Mouse (Mus musculus): ENCODE measurements around the gene Dab2ip. TPM values are rescaled to one million over a fixed set of nuclear protein-coding genes. Genes with fewer than 3 reads are reported as not detected.

Gene Dab2ip
- polyA plus RNA-seq, 1 experiment from 2014 or later: 55.6 TPM

DNA sequence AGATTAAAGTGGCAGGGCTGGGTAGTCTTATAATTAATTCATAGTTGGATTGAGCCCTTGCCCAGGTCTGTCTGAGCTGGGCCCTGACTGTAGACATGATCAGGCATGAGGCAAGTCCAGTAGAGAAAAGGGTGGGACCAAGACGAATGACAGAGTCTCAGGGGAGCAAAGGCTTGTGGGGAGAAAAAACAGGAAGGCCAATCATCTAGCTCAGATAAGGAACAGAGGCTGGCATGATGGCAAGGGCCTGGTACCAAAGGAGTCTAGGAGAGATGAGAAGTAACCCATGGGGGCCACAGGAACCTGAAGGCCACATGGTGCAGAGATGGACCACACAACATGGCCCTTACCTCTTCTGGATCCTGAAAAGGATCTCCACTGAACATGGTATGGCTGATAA lies 158.1 kb downstream of the Dab2ip start:
- no peak overlapping the region for H3K27ac ChIP-seq (ENCODE audit: poor library complexity, severe bottlenecking)

GRCm38 (mm10) chr2:35718003-35718500 lies 160.0 kb downstream of the Dab2ip start:
- Histone ChIP-seq H3K27ac (ENCODE audit: poor library complexity, severe bottlenecking) (no peak overlapping the region), H3K4me1 (replicated peaks) (peaks cover 35% of the 10 kb centered on the region), H3K4me3 (no peak overlapping the region), H3K36me3 (peaks cover 92% of the 10 kb centered on the region), H3K4me2 (no peak overlapping the region), H3K27me3 (replicated peaks) (no peaks in the 10 kb centered on the region), H3K9ac (no peak overlapping the region), H3K9me3 (replicated peaks) (no peaks in the 10 kb centered on the region)
- 73% methylated on average over 5 of the region's 5 CpGs for WGBS
- ATAC-seq (ENCODE audit: insufficient number of reproducible peaks, low FRiP score): no peak

More for the DNA sequence above, 158.1 kb downstream of the Dab2ip start:
- no peak for ATAC-seq (ENCODE audit: insufficient number of reproducible peaks, low FRiP score)
- Histone ChIP-seq H3K36me3 (peaks cover 92% of the 10 kb centered on the region), H3K27me3 (replicated peaks) (no peaks in the 10 kb centered on the region), H3K9me3 (replicated peaks) (no peaks in the 10 kb centered on the region), H3K4me3 (no peak overlapping the region), H3K9ac (no peak overlapping the region), H3K4me1 (replicated peaks) (peaks cover 53% of the 10 kb centered on the region), H3K4me2 (no peak overlapping the region)
- whole genome bisulfite sequencing: 54% methylated on average over 1 of the region's 1 CpGs

GRCm38 (mm10) chr2:35718662-35719061 lies 160.6 kb downstream of the Dab2ip start:
- no peak for ATAC-seq (ENCODE audit: insufficient number of reproducible peaks, low FRiP score)
- 78% methylated on average over 9 of the region's 9 CpGs for WGBS
- H3K27ac ChIP-seq (ENCODE audit: poor library complexity, severe bottlenecking): no peak overlapping the region

GRCm38 (mm10) chr2:35719230-35720005 lies 161.4 kb downstream of the Dab2ip start:
- no peak overlapping the region for H3K9ac ChIP-seq
- no peak for ATAC-seq (ENCODE audit: insufficient number of reproducible peaks, low FRiP score)
- H3K36me3 ChIP-seq: peaks cover 88% of the 10 kb centered on the region
- no peaks in the 10 kb centered on the region for H3K27me3 ChIP-seq (replicated peaks)
- peaks cover 21% of the 10 kb centered on the region for H3K4me1 ChIP-seq (replicated peaks)
- no peaks in the 10 kb centered on the region for H3K9me3 ChIP-seq (replicated peaks)
- no peak overlapping the region for H3K4me3 ChIP-seq
- no peak overlapping the region for H3K27ac ChIP-seq (ENCODE audit: poor library complexity, severe bottlenecking)
- 83% methylated on average over 12 of the region's 12 CpGs for WGBS
- no peak overlapping the region for H3K4me2 ChIP-seq

More at GRCm38 (mm10) chr2:35718662-35719061, 160.6 kb downstream of the Dab2ip start:
- Histone ChIP-seq H3K9me3 (replicated peaks) (no peaks in the 10 kb centered on the region), H3K27me3 (replicated peaks) (no peaks in the 10 kb centered on the region), H3K9ac (no peak overlapping the region), H3K4me1 (replicated peaks) (peaks cover 29% of the 10 kb centered on the region), H3K36me3 (peaks cover 92% of the 10 kb centered on the region), H3K4me3 (no peak overlapping the region), H3K4me2 (no peak overlapping the region)

DNA sequence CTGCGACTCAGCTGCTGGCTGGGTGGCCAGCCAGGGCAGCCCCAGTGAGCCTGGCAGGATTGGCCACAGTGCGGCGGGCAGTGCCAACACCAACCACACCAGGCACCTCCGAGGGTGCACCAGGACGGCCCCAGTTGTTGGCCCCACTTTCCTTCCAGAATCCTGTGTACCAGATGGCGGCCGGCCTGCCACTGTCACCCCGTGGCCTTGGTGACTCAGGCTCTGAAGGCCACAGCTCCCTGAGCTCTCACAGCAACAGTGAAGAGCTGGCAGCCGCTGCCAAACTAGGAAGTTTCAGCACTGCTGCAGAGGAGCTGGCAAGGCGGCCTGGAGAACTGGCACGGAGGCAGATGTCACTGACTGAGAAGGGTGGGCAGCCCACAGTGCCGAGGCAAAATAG lies 162.0 kb downstream of the Dab2ip start:
- Histone ChIP-seq H3K4me3 (no peak overlapping the region), H3K36me3 (peaks cover 93% of the 10 kb centered on the region), H3K4me2 (no peak overlapping the region), H3K9me3 (replicated peaks) (no peaks in the 10 kb centered on the region), H3K4me1 (replicated peaks) (peaks cover 14% of the 10 kb centered on the region), H3K27me3 (replicated peaks) (no peaks in the 10 kb centered on the region), H3K27ac (ENCODE audit: poor library complexity, severe bottlenecking) (no peak overlapping the region), H3K9ac (no peak overlapping the region)
- no peak for ATAC-seq (ENCODE audit: insufficient number of reproducible peaks, low FRiP score)
- WGBS: 93% methylated on average over 12 of the region's 12 CpGs

GRCm38 (mm10) chr2:35720550-35720949 lies 162.5 kb downstream of the Dab2ip start:
- 89% methylated on average over 13 of the region's 13 CpGs for WGBS
- peaks cover 94% of the 10 kb centered on the region for H3K36me3 ChIP-seq
- H3K27ac ChIP-seq (ENCODE audit: poor library complexity, severe bottlenecking): no peak overlapping the region
- no peaks in the 10 kb centered on the region for H3K9me3 ChIP-seq (replicated peaks)
- H3K9ac ChIP-seq: no peak overlapping the region
- peaks cover 10% of the 10 kb centered on the region for H3K4me1 ChIP-seq (replicated peaks)
- no peaks in the 10 kb centered on the region for H3K27me3 ChIP-seq (replicated peaks)
- no peak for ATAC-seq (ENCODE audit: insufficient number of reproducible peaks, low FRiP score)
- no peak overlapping the region for H3K4me2 ChIP-seq
- H3K4me3 ChIP-seq: no peak overlapping the region

DNA sequence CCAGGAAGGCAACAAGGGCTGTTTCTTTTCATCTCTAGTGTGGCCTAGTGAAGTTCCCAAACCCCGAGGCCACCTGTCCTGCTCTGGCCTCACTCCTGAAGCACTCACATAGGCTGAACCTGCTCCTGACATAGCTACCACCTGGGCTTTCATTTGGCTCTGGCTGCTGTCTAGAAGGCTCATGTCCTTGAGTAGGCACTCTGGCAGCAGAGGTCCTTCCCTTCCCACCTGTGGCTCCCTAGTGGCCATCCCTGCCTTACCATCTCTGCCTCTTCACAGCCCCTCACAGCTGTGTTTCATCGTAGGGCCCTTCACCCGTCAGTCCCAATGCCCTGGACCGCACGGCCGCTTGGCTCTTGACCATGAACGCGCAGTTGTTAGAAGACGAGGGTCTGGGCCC lies 162.9 kb downstream of the Dab2ip start:
- Histone ChIP-seq H3K9me3 (replicated peaks) (no peaks in the 10 kb centered on the region), H3K27me3 (replicated peaks) (no peaks in the 10 kb centered on the region), H3K9ac (no peak overlapping the region), H3K4me1 (replicated peaks) (peaks cover 6% of the 10 kb centered on the region; the same call in 1 of the 2 replicates), H3K4me2 (no peak overlapping the region), H3K36me3 (peaks cover 94% of the 10 kb centered on the region), H3K4me3 (no peak overlapping the region), H3K27ac (ENCODE audit: poor library complexity, severe bottlenecking) (no peak overlapping the region)
- WGBS: 90% methylated on average over 9 of the region's 9 CpGs
- no peak for ATAC-seq (ENCODE audit: insufficient number of reproducible peaks, low FRiP score)

DNA sequence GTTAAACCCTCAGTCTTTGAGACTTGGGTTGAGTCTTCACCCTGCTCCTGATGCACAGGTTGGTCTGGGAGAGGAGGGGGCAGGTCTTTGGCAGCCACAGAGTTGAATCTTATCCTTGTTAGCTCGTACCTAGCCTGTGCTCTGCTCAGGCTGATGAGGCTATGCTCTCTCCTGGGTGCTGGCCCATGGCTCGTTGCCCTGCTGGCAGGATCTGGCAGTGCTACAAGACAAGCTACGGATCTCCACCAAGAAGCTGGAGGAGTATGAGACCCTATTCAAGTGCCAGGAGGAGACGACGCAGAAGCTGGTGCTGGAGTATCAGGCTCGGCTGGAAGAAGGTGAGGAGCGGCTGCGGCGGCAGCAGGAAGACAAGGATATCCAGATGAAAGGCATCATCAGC lies 164.8 kb downstream of the Dab2ip start:
- 84% methylated on average over 9 of the region's 9 CpGs for WGBS
- Histone ChIP-seq H3K9ac (no peak overlapping the region), H3K9me3 (replicated peaks) (no peaks in the 10 kb centered on the region), H3K27ac (ENCODE audit: poor library complexity, severe bottlenecking) (no peak overlapping the region), H3K36me3 (peaks cover 94% of the 10 kb centered on the region), H3K4me3 (no peak overlapping the region), H3K27me3 (replicated peaks) (no peaks in the 10 kb centered on the region), H3K4me1 (replicated peaks) (peaks cover 3% of the 10 kb centered on the region; the same call in 1 of the 2 replicates), H3K4me2 (no peak overlapping the region)
- no peak for ATAC-seq (ENCODE audit: insufficient number of reproducible peaks, low FRiP score)

DNA sequence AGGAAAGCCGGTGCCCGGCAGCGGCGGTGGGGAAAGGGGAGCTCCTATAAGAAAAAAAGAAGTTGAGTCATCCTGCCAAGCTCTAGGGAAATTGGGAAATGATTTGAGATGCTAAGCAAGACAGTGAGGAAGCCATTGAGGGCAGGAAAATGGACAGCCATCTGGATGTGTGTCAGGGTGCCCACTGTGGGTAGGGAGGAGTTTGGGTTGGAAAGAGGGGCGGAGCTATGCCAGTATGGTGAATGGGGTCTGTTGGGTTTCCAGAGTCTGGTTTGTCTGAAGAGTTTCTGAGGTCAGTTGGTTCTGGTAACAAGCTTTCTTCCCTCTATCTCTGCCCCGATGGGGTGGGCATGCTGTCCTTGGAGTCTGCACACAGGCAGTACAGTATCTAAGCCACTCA lies 165.2 kb downstream of the Dab2ip start:
- Histone ChIP-seq H3K36me3 (peaks cover 94% of the 10 kb centered on the region), H3K27me3 (replicated peaks) (no peaks in the 10 kb centered on the region)
- 86% methylated on average over 6 of the region's 6 CpGs for WGBS

GRCm38 (mm10) chr2:35723691-35724090 lies 165.6 kb downstream of the Dab2ip start:
- Histone ChIP-seq H3K36me3 (peaks cover 94% of the 10 kb centered on the region), H3K4me2 (no peak overlapping the region), H3K4me1 (replicated peaks) (peaks cover 11% of the 10 kb centered on the region), H3K27me3 (replicated peaks) (no peaks in the 10 kb centered on the region), H3K9me3 (replicated peaks) (no peaks in the 10 kb centered on the region), H3K4me3 (no peak overlapping the region), H3K27ac (ENCODE audit: poor library complexity, severe bottlenecking) (no peak overlapping the region), H3K9ac (no peak overlapping the region)
- ATAC-seq (ENCODE audit: insufficient number of reproducible peaks, low FRiP score): no peak
- 89% methylated on average over 7 of the region's 7 CpGs for WGBS

More for the DNA sequence above, 165.2 kb downstream of the Dab2ip start:
- H3K4me1 ChIP-seq (replicated peaks): peaks cover 7% of the 10 kb centered on the region
- H3K4me3 ChIP-seq: no peak overlapping the region
- H3K4me2 ChIP-seq: no peak overlapping the region
- no peak for ATAC-seq (ENCODE audit: insufficient number of reproducible peaks, low FRiP score)
- no peak overlapping the region for H3K9ac ChIP-seq
- no peak overlapping the region for H3K27ac ChIP-seq (ENCODE audit: poor library complexity, severe bottlenecking)
- no peaks in the 10 kb centered on the region for H3K9me3 ChIP-seq (replicated peaks)

DNA sequence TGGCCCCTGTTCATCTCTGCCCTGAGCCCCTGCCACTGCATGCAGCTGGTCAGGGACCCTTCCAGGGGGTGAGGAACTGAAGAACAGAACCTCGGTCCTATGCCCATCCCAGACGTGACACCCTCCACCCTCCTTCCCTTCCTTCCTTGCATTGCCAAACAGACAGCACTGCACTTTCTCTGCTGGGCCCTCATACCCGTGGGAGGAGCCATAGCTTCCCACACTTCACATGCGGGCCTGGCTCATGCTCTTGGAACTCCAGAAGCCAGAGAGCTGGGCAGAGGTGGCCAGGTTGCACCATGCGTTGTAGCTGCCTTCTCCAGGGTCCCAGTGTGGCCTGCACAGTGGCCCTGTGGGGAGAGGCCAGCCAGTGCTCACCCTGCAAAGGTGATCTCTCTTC lies 170.6 kb downstream of the Dab2ip start:
- Histone ChIP-seq H3K4me3 (no peak overlapping the region), H3K36me3 (peaks cover 79% of the 10 kb centered on the region), H3K27ac (ENCODE audit: poor library complexity, severe bottlenecking) (peak overlapping the region; percentile 43), H3K27me3 (replicated peaks) (no peaks in the 10 kb centered on the region), H3K4me1 (replicated peaks) (peaks cover 23% of the 10 kb centered on the region), H3K4me2 (no peak overlapping the region), H3K9me3 (replicated peaks) (no peaks in the 10 kb centered on the region), H3K9ac (peak overlapping the region; percentile 27; the same call in 1 of the 2 replicates)
- ATAC-seq (ENCODE audit: insufficient number of reproducible peaks, low FRiP score): 0 out of 2 replicates have a peak, but pooled peaks have one; percentile 6
- WGBS: 19% methylated on average over 5 of the region's 5 CpGs
